Mouse (Mus musculus) C2C12 (cell line): Measurements from ENCODE around the gene Nop2.

Experiments used
- CEBPB ChIP-seq: IDR thresholded peaks from one replicate; pipeline ENCODE4 v1.6.1; 2011; ENCODE audit warnings: low read depth, mild to moderate bottlenecking, control low read depth, moderate library complexity
- CTCF ChIP-seq: IDR thresholded peaks from one replicate; pipeline ENCODE4 v1.5.1; 2011; ENCODE audit not compliant: control insufficient read depth, insufficient read depth, insufficient read length
- MAX ChIP-seq: IDR thresholded peaks from one replicate; pipeline ENCODE4 v1.6.1; 2011; ENCODE audit warnings: mild to moderate bottlenecking, control low read depth
- MYOD1 ChIP-seq: IDR thresholded peaks from one replicate; pipeline ENCODE4 v1.6.1; 2011; ENCODE audit warnings: low read depth; ENCODE audit not compliant: control insufficient read depth, insufficient read length
- MYOG ChIP-seq: IDR thresholded peaks from one replicate; pipeline ENCODE4 v1.6.1; 2011; ENCODE audit not compliant: control insufficient read depth, insufficient read length; ENCODE audit errors: extremely low read depth

GRCm38 (mm10) chr6:125087937-125088336 is 43.8 kb upstream of the Nop2 start:
- TF ChIP-seq CTCF (no peak), MAX (no peak), MYOG (no peak), MYOD1 (no peak), CEBPB (no peak)
